Mouse (Mus musculus) ES-E14 (cell line): ENCODE data around the gene Cth. TPM values are rescaled to one million over a fixed set of nuclear protein-coding genes. Genes with fewer than 3 reads are reported as not detected.
A peak's percentile ranks its signal among the peaks of the same experiment; 100 is the strongest.

Experiments used
- DNase-seq: peaks from one replicate; pipeline ENCODE4 v3.0.0-alpha.2; 2013; ENCODE audit warnings: low read depth, low spot score
- H3K27ac ChIP-seq: 2 replicates; pipeline ENCODE4 v1.5.1; 2012; ENCODE audit warnings: low read depth, mild to moderate bottlenecking, low read length, moderate library complexity, mixed read lengths; ENCODE audit not compliant: poor library complexity, insufficient read depth, severe bottlenecking
- H3K36me3 ChIP-seq: 2 replicates; pipeline ENCODE4 v1.6.1; 2012; ENCODE audit warnings: mild to moderate bottlenecking, low read length, moderate library complexity, mixed read lengths; ENCODE audit not compliant: control insufficient read depth, poor library complexity, insufficient read depth, severe bottlenecking
- H3K4me1 ChIP-seq, 2 experiments: fragments of 150-350 bp in 1 of 2; sonication (generic) in 1 of 2; 2 replicates each; pipeline ENCODE4 v1.6.1; 2012; ENCODE audit warnings: low read length in 2 of 2, mild to moderate bottlenecking in 1 of 2, mixed read lengths in 1 of 2; ENCODE audit not compliant: control insufficient read depth in 2 of 2, insufficient read depth in 2 of 2, poor library complexity in 1 of 2
- H3K4me3 ChIP-seq, 2 experiments: fragments of 150-350 bp in 1 of 2; sonication (generic) in 1 of 2; 2 replicates each; pipeline ENCODE4 v1.5.1; 2012; ENCODE audit warnings: low read length in 2 of 2, low read depth in 1 of 2, mild to moderate bottlenecking in 1 of 2, mixed read lengths in 1 of 2; ENCODE audit not compliant: insufficient read depth in 1 of 2, poor library complexity in 1 of 2, severe bottlenecking in 1 of 2
- H3K9ac ChIP-seq: 2 replicates; pipeline ENCODE4 v1.6.1; 2012; ENCODE audit warnings: low read depth, mild to moderate bottlenecking, low read length, mixed read lengths; ENCODE audit not compliant: poor library complexity, insufficient read depth, severe bottlenecking
- H3K9me3 ChIP-seq: fragments of 150-350 bp; sonication (generic); 2 replicates; pipeline ENCODE4 v1.6.1; 2012; ENCODE audit warnings: low read depth, mild to moderate bottlenecking, low read length; ENCODE audit not compliant: control insufficient read depth, insufficient read depth
- CHD2 ChIP-seq: IDR thresholded peaks from 2 replicates; pipeline ENCODE4 v1.6.1; 2014; ENCODE audit warnings: mild to moderate bottlenecking, low read depth, low read length, inconsistent platforms
- HCFC1 ChIP-seq: IDR thresholded peaks from 2 replicates; pipeline ENCODE4 v1.6.1; 2012; ENCODE audit warnings: low read length, inconsistent platforms, borderline replicate concordance; ENCODE audit not compliant: insufficient read depth
- MAFK ChIP-seq: IDR thresholded peaks from 2 replicates; pipeline ENCODE4 v1.6.1; 2014; ENCODE audit warnings: mild to moderate bottlenecking, low read depth, low read length, inconsistent platforms; ENCODE audit not compliant: insufficient read depth
- ZC3H11A ChIP-seq: IDR thresholded peaks from 2 replicates; pipeline ENCODE4 v1.6.1; 2012; ENCODE audit warnings: low read depth, mild to moderate bottlenecking, inconsistent platforms, low read length, borderline replicate concordance
- ZNF384 ChIP-seq: IDR thresholded peaks from 2 replicates; pipeline ENCODE4 v1.6.1; 2012; ENCODE audit warnings: low read depth, low read length, inconsistent platforms
- in situ Hi-C, 2 experiments: fragments of 600-800 bp; cut with MboI; formaldehyde crosslinking; loops; one replicate each; pipeline ENCODE4 v1.15.1; 2025; ENCODE audit warnings: low sequenced_read_pairs in 2 of 2, inconsistent platforms in 1 of 2; ENCODE audit not compliant: unreplicated experiment in 2 of 2
- total RNA-seq: library from RNA; depleted of rRNA; stranded (reverse); fragments of 300-350 nt; gene quantifications from 2 replicates; pipeline ENCODE4 v1.2.3, GENCODE M21; 2012; rRNA removed

Gene Cth
- 70.7 and 76.0 TPM in 2 replicates for total RNA-seq

DNA sequence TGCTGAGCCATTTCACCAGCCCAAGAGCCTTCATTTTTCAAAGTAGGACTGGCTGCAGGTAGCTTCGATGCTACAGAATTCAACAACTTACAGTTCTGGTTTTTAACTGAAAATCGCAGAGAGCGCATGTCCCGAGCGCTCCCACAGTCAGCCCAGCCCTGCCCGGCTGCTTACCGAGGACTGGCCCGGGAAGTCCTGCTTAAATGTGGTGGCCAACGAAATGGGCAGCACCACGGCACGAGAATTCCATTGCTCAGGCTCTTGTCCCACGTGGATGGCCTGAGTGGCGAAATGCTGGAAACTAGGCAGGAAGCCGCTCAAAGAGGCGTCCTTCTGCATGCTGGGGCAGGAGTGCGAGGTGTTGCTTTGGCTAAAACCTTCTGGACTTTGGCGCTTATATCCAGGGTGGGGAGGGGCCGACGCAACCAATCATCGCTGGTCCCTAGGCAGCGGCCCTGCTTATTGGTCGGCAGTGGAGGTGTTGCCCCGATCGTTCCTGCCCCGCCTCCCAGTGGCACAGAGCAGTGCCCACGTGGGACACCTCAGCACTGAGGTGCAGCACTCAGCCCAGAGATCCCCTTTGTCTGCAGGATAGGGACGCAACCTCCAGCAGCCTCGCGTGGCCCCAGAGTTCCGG lies at the start of gene Cth:
Gene Cth (minus strand): TSS at position 386 of the 637 bp plus-strand sequence.
- Histone ChIP-seq H3K9ac (peak within 1 kb of the TSS; percentile 83), H3K36me3 (peaks cover 2% of the 10 kb centered on the region; the same call in 1 of the 2 replicates), H3K27ac (peak within 1 kb of the TSS; percentile 29; the same call in 1 of the 2 replicates), H3K4me3 (peak within 1 kb of the TSS; percentile 71 to 97), H3K9me3 (no peaks in the 10 kb centered on the region), H3K4me1 (peaks cover 0 to 7% of the 10 kb centered on the region in 2 experiments; a peak in 2 of 4 replicates)
- in situ Hi-C loops: no loop called here
- DNase-seq: peak; percentile 86
- TF ChIP-seq ZC3H11A (no peak), CHD2 (peak; percentile 53; the same call in 1 of the 2 replicates)

DNA sequence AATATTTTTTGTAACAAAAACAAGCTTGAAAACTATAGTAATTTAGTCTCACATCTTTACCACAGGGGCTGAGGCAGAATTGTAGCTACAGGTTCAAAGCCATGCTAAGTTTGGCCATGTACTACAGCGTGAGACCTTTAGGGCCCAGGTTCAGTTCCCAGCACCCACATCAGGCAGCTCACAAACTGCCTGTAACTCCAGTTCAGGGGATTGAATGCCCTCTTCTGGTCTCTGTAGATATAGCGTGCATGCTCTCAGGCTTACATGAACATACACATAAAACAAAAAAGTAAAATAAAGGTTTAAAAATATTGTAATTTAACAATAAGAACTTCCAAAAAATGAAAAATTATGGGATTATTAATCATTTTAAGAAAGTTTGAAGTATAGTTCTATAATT lies 48.4 kb upstream of the Cth start:
- Histone ChIP-seq H3K9ac (no peak overlapping the region), H3K4me3 (no peak overlapping the region), H3K4me1 (no peaks in the 10 kb centered on the region), H3K27ac (no peak overlapping the region), H3K9me3 (no peaks in the 10 kb centered on the region), H3K36me3 (peaks cover 4% of the 10 kb centered on the region; the same call in 1 of the 2 replicates)
- DNase-seq: no peak
- in situ Hi-C loops: no loop called here
- TF ChIP-seq HCFC1 (no peak), ZNF384 (no peak), CHD2 (no peak), ZC3H11A (no peak), MAFK (no peak)

DNA sequence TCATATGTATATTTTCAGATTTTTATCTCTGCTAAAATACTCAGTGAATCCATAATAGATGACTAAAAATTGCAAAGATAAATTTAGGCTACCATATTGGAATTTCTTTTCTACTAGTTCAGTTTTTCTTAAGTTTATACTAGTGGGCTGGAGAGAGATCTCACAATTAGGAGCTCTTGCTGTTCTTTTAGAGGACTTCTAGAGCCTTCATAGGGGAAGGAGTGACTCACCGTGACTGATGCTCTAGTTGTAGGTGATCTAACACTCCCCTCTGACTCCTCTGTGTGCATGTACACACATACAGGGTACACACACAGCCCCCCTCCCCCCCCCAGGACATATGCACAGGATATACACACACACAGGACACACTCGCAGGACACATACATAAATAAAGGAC lies 46.3 kb upstream of the Cth start:
- H3K4me1 ChIP-seq: no peaks in the 10 kb centered on the region
- TF ChIP-seq HCFC1 (no peak), ZNF384 (no peak), CHD2 (no peak), MAFK (no peak), ZC3H11A (no peak)
- no peak for DNase-seq
- peaks cover 4% of the 10 kb centered on the region; the same call in 1 of the 2 replicates for H3K36me3 ChIP-seq
- no peak overlapping the region for H3K4me3 ChIP-seq
- in situ Hi-C loops: no loop called here
- no peak overlapping the region for H3K9ac ChIP-seq
- H3K27ac ChIP-seq: no peak overlapping the region
- H3K9me3 ChIP-seq: no peaks in the 10 kb centered on the region

DNA sequence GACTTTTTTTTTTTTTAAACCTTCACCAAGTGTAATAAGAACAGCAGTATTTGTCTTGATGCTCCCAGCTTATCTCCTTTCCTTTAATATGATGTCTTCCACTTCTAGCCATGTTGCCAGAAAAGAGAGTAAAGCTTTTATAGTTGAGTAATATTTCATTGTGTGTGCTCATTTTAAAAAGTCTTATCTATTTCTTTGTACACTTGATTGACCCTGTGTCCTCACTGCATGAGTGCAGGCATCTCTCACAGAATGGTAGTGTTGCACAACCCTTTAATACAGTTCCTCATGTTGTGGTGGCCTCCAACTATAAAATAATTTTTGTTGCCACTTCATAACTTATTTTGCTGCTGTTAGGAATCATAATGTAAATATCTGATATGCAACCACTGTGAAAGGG lies 32.4 kb upstream of the Cth start:
- TF ChIP-seq HCFC1: no peak
- no peak for TF ChIP-seq ZNF384
- no peak for TF ChIP-seq ZC3H11A
- TF ChIP-seq MAFK: no peak
- no peak for TF ChIP-seq CHD2
- in situ Hi-C loops: no loop called here

More for the DNA sequence above, 32.4 kb upstream of the Cth start:
- no peak for DNase-seq
- Histone ChIP-seq H3K9ac (no peak overlapping the region), H3K9me3 (no peaks in the 10 kb centered on the region), H3K4me1 (0 out of 4 replicates have a peak, but pooled peaks cover 0 to 3% of the 10 kb centered on the region in 2 experiments), H3K4me3 (no peak overlapping the region), H3K27ac (no peak overlapping the region), H3K36me3 (no peaks in the 10 kb centered on the region)
